Mouse (Mus musculus) E14TG2a.4 (cell line): ENCODE data around the gene Itga2b.

Experiments used
- CTCF ChIP-seq: conservative IDR thresholded peaks from 2 replicates; pipeline ENCODE4 v1.5.1; 2014; ENCODE audit warnings: low read length
- NANOG ChIP-seq: IDR thresholded peaks from 2 replicates; pipeline ENCODE4 v1.6.1; 2014; ENCODE audit warnings: borderline replicate concordance, low read length, mixed read lengths
- POU5F1 ChIP-seq: IDR thresholded peaks from 2 replicates; pipeline ENCODE4 v1.6.1; 2014; ENCODE audit warnings: low read length, borderline replicate concordance

DNA sequence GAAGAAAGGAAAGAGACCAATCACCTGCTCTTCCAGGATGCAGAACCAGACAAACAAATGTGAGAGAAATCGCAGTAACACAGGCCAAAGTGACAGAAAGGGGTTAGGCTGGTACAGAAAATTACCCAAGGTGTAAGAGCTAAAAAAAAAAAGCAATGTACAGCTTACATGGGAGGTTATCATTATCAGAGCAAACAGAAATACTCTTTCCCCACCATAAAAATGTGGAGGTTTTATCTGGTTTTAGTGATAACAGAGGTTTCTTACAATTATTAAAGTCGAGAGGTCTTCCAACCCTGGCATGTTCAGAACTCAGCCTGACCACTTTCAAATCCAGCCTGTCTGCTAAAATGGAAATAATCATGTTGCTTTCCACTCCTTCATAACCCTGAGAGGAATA, 18.0 kb upstream of the Itga2b start:
- TF ChIP-seq CTCF (no peak), POU5F1 (no peak), NANOG (no peak)
